Mouse (Mus musculus) embryonic fibroblast, embryonic 13.5 days (primary cell): ENCODE results near the gene Ikbip. TPM values are rescaled to one million over a fixed set of nuclear protein-coding genes. Genes with fewer than 3 reads are reported as not detected.
A peak's percentile ranks its signal among the peaks of the same experiment; 100 is the strongest.

ENCODE experiments used
- H3K27ac ChIP-seq: 2 replicates; pipeline ENCODE4 v1.5.1; 2012; ENCODE audit warnings: low read length, control low read depth, inconsistent platforms; ENCODE audit not compliant: insufficient read depth
- H3K4me1 ChIP-seq: 2 replicates; pipeline ENCODE4 v1.6.1; 2011; ENCODE audit warnings: low read length; ENCODE audit not compliant: control insufficient read depth, insufficient read depth
- H3K4me3 ChIP-seq: 2 replicates; pipeline ENCODE4 v1.5.1; 2011; ENCODE audit warnings: mild to moderate bottlenecking, control low read depth, low read length; ENCODE audit not compliant: insufficient read depth
- CTCF ChIP-seq: IDR thresholded peaks from 2 replicates; pipeline ENCODE4 v1.5.1; 2011; ENCODE audit warnings: mild to moderate bottlenecking, control low read depth, low read length, moderate library complexity, borderline replicate concordance; ENCODE audit not compliant: insufficient read depth
- POLR2A ChIP-seq: IDR thresholded peaks from 2 replicates; pipeline ENCODE4 v1.6.1; 2011; ENCODE audit warnings: low read depth, mild to moderate bottlenecking, control low read depth, low read length, moderate library complexity
- polyA plus RNA-seq: library from polyadenylated mRNA; stranded (reverse); fragments of >200 nt; gene quantifications from 2 replicates; pipeline ENCODE4 v1.2.4, GENCODE M21; 2011; ENCODE audit warnings: low read depth; ENCODE audit not compliant: missing spikeins, insufficient read length

Gene Ikbip
- polyA plus RNA-seq, 1 experiment, result 146 TPM

- Histone ChIP-seq H3K27ac (no peak overlapping the region), H3K4me1 (peaks cover 2% of the 10 kb centered on the region; the same call in 1 of the 2 replicates), H3K4me3 (no peak overlapping the region)
- TF ChIP-seq CTCF, result no peak
- no peak for TF ChIP-seq POLR2A
Observed at GRCm38 (mm10) chr10:91116958-91117357, 34.2 kb downstream of the Ikbip start.

GRCm38 (mm10) chr10:91122646-91123045 is 39.9 kb downstream of the Ikbip start:
- Histone ChIP-seq H3K4me1 (peaks cover 4% of the 10 kb centered on the region; the same call in 1 of the 2 replicates), H3K4me3 (peak overlapping the region; percentile 87), H3K27ac (no peak overlapping the region)
- TF ChIP-seq POLR2A (peak; percentile 31; the same call in 1 of the 2 replicates), CTCF (no peak)

DNA sequence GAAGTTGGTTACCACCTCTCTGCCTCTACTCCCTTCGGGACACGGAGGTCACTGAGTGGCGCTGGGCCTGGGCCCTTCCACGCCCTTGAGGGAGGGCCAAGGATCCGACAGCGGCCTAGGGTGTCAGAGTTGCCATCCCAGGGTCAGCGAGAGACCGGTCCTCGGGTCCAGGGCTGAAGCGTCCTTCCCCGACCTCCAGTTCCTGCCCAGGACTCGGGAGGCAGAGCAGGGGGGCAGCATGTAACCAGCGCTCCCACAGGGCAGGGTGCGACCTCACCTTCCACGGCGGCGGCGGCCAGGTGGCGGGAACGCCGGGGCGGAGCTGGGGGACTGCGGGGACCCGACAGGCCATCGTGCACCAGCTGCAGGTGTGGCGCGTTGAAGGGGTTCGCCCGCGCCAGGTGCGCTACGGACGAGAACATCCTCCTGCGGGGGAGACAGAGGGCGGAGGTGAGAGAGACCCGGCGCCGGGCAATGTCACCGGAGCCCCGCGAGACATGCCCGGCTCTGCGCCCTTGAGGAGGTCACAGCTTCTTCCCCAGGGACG is 40.6 kb downstream of the Ikbip start:
- Histone ChIP-seq H3K27ac (peak overlapping the region; percentile 81), H3K4me3 (peak overlapping the region; percentile 87), H3K4me1 (peaks cover 4% of the 10 kb centered on the region; the same call in 1 of the 2 replicates)
- no peak for TF ChIP-seq CTCF
- peak; percentile 36; the same call in 1 of the 2 replicates for TF ChIP-seq POLR2A

DNA sequence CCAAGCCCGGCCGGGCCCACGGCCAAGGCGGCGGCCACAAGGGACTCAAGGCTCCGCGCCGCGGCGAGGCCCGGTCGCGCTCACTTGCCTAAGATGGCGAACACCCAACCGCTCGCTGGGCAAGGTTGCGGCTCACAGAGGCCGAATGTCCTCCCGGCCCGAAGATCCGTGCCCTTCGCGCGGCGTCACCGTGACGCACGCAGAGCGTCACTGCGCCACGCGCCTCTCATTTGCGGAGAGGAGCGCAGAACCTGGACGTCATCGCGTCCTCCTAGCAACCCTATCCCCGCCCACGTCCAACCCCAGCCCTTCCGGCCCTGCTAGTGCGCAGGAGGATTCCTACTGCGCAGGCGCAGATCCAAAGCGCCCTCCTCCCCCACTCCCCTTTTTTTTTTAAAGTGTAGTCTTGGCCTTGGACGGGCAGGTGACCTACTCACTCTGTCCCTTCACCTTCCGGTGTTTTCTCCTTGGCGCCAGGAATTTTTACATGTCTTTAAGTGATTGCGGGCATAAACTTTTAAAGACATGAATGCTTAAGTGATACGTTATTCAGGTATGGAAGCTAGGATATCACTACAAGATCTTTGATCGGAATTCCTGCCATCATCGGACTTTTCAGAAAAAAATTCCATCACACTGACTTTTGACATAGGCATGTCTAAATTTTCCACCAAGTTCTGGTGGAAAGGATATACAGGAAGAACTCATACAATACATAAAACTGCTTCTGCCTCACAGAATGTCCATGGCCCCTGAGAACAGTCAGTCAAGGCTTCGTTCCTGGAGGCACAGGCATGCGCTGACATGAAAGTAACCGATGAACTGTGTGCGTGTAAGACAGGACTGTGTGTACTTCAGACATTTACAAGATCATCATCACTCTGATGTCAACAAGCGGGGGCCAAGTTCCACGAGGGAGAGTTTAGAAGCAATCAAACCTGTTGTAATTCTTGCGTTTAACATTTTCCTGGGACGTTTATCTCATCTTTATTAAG is 41.4 kb downstream of the Ikbip start, which contains the start of gene Slc25a3:
Gene Slc25a3 (minus strand): TSS at position 232 of the 995 bp plus-strand sequence.
- TF ChIP-seq CTCF, result no peak
- peak; percentile 98 for TF ChIP-seq POLR2A
- peak within 1 kb of the TSS; percentile 87 for H3K4me3 ChIP-seq
- peaks cover 4% of the 10 kb centered on the region; the same call in 1 of the 2 replicates for H3K4me1 ChIP-seq
- peak within 1 kb of the TSS; percentile 81 for H3K27ac ChIP-seq

DNA sequence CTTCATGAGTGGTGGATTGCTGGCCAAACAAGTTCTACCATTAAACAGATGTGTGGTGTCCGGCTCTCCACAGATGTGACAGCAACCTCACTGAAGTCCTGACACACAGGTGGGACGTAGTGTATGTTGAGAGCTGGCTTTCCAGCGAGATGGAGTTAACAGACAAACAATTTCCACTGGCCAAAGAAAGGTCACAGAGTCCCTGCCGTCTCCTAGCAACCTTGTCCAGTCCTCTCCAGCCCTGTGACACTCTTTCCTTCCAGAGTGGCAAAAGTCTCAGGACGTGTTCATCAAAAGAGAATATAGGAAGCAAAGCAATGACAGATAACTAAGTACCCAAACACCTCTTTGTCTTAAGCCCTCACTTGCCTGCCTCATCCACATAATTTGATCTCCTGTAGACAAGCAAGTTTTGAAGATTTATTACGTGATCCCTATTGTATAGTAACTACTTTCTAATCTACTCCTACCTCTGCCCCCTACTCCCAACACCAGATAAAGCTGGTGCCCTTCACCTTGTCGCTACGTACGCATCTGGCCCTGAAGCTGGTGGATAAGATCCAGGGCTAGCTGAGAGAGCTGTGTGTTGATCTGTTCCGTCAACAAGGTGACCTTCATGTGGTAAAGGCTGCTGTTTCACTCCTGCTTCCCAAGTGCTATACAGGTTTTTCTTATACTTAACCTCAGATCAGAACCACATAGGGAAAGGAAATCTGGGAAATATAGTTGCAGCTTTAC is 44.0 kb downstream of the Ikbip start:
- Histone ChIP-seq H3K27ac (no peak overlapping the region), H3K4me3 (no peak overlapping the region), H3K4me1 (peaks cover 3% of the 10 kb centered on the region; the same call in 1 of the 2 replicates)
- TF ChIP-seq POLR2A (no peak), CTCF (no peak)

- Histone ChIP-seq H3K4me3 (no peak overlapping the region), H3K27ac (no peak overlapping the region), H3K4me1 (no peaks in the 10 kb centered on the region)
- no peak for TF ChIP-seq POLR2A
- no peak for TF ChIP-seq CTCF
Observed at GRCm38 (mm10) chr10:91127395-91127794, 44.7 kb downstream of the Ikbip start.

GRCm38 (mm10) chr10:91128551-91129160 is 45.9 kb downstream of the Ikbip start:
- Histone ChIP-seq H3K4me1 (no peaks in the 10 kb centered on the region), H3K4me3 (no peak overlapping the region), H3K27ac (no peak overlapping the region)
- TF ChIP-seq CTCF, result no peak
- TF ChIP-seq POLR2A, result no peak

DNA sequence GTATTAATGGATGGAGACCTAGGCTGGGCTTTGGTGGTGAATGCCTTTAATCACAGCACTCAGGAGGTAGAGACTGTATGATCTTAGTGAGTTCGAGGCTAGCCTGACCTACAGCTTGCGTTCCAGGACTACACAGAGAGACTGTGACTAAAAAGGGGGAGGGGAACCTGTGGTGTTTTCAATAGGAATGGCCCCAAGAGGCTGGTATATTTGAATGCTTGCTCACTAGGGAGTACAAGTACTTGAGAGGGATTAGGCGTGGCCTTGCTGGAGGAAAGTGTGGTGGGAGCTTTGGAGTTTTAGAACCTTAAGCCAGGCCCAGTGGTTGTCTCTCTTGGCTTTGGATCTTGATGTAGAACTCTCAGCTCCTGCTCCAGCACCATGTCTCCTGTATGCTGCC is 48.1 kb downstream of the Ikbip start:
- Histone ChIP-seq H3K27ac (no peak overlapping the region), H3K4me1 (no peaks in the 10 kb centered on the region)
- TF ChIP-seq CTCF (no peak), POLR2A (no peak)

DNA sequence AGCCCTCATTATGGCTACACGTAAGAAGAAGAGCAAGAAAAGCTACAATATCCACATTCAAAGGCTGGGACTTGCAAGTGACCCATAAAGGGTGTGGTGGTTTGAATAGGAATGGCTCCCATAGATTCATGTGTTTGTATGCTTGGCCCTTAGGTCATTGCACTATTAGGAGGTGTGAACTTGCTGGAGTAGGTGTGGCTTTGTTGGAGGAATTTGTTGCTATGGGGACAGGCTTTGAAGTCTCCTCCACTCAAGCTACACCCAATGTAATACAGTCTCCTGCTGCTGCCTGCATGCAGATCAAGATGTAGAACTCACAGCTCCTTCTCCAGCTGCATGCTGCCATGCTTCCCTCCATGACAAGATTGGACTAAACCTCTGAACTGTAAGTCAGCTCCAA is 48.8 kb downstream of the Ikbip start:
- H3K27ac ChIP-seq, result no peak overlapping the region
- H3K4me1 ChIP-seq, result no peaks in the 10 kb centered on the region
- no peak overlapping the region for H3K4me3 ChIP-seq
- no peak for TF ChIP-seq POLR2A
- no peak for TF ChIP-seq CTCF

More for the DNA sequence above, 48.1 kb downstream of the Ikbip start:
- H3K4me3 ChIP-seq, result no peak overlapping the region
